Mouse (Mus musculus) kidney, adult 2 months (tissue): Measurements from ENCODE around the gene Prr14.

Experiments
- CTCF ChIP-seq: fragments of 200-500 bp; conservative IDR thresholded peaks from 2 replicates; pipeline ENCODE4 v1.5.1; 2011; ENCODE audit warnings: low read depth, mild to moderate bottlenecking, control low read depth, low read length, moderate library complexity, mixed read lengths; ENCODE audit not compliant: insufficient read depth, insufficient read length
- POLR2A ChIP-seq: fragments of 200-500 bp; IDR thresholded peaks from one replicate; pipeline ENCODE4 v1.6.1; 2011; ENCODE audit warnings: low read depth, low read length, control low read depth

DNA sequence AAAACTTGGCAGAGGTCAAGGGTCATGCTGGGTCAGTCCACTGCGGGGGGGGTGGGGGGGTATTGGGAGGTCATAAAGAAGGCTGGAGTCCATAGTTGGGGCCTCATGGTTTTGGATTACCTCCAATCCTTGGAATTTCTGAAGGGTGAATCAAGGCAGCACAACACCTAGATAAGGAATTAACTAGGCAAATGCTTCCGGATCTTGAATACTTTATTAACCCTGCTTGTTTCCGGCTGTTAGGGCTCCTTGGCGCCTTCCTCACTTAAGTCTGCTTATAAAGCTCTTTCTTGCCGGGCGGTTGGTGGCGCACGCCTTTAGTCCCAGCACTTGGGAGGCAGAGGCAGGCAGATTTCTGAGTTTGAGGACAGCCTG, 53.6 kb downstream of the Prr14 start:
- TF ChIP-seq POLR2A (no peak), CTCF (no peak)
